Mouse (Mus musculus): ENCODE measurements around the gene Eps8. TPM values are rescaled to one million over a fixed set of nuclear protein-coding genes. Genes with fewer than 3 reads are reported as not detected.
"Not testable (repeated sequence)": the region's sequence is repeated elsewhere in the genome, so short reads cannot be mapped to it uniquely, and the experiment has no call there.

Eps8 gene
- total RNA-seq, 4 experiments from 2014 or later, result 39.1 to 47.8 (median 45.7) TPM

DNA sequence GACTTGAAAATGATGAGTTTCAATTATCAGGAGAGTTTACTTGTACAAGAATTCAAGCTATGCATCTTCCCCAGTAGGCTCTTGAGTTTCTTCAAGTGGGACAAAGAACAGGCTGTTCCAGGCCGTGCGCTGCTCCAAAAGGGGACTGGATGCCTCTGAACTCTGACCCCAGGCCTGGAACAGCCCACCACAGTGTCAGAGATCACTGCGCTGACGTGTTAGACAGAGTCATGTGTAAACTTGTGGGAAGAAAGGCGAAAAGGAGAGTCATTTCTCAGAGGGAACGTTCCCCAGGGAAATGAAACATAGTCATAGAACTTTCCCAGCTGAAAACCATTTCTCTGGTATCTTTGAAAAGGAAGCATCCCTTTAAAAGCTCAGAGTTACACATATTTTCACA lies 167.2 kb downstream of the Eps8 start:
- no peak for DNase-seq (ENCODE audit: low spot score in 2 of 2)

GRCm38 (mm10) chr6:137482891-137483290 lies 171.8 kb downstream of the Eps8 start:
- DNase-seq (ENCODE audit: low spot score in 2 of 2), result no peak

GRCm38 (mm10) chr6:137475695-137476094 lies 179.0 kb downstream of the Eps8 start:
- not testable (repeated sequence) for DNase-seq (ENCODE audit: low spot score in 2 of 2)

- no peak for DNase-seq (ENCODE audit: low spot score in 2 of 2)
Measured at GRCm38 (mm10) chr6:137473433-137473832, 181.2 kb downstream of the Eps8 start.

GRCm38 (mm10) chr6:137472129-137472528 lies 182.5 kb downstream of the Eps8 start:
- DNase-seq (ENCODE audit: low spot score in 2 of 2), result no peak

- DNase-seq (ENCODE audit: low spot score in 2 of 2), result peak; percentile 74 to 84
Measured at GRCm38 (mm10) chr6:137470901-137471598, 183.6 kb downstream of the Eps8 start.

GRCm38 (mm10) chr6:137469541-137469940 lies 185.1 kb downstream of the Eps8 start:
- DNase-seq (ENCODE audit: low spot score in 2 of 2), result no peak

DNA sequence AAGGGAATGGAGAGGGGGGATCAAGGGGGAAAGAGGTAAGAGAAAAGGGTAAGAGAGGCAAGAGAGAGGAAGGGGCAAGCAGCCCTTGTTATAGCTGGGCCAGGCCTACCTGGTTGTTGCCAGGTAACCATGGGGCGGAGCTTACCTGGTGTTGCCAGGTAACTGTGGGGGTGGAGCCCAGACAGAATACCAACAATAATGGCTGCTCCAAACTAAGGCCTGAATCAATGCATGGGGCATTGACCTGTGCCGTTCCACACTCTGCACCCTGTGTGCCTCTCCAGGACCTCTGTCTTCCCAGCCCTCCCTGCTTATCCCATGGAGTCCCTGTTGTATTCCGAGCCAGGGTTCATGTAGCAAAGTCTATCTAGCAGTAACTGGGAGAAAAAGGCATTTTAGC lies 187.0 kb downstream of the Eps8 start:
- no peak for DNase-seq (ENCODE audit: low spot score in 2 of 2)

DNA sequence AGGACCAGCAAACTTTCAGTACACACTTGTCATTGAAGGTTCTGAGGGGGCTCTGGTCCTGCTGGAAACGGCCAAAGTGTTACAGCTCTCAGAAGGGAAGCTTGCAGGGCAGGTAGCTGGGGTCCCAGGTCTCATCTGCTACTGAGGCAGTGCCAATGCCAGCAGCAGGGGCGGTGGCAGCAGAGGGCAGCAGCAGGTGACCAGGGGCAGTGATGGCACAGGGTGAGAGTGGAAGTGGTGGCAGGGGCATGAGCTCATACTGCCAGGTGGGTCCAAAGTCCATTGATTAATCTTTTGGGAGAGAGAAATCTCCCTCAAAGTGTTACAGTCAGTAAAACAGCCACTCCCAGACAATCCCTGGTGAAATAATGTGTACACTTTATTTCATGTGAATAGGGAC lies 188.4 kb downstream of the Eps8 start:
- DNase-seq (ENCODE audit: low spot score in 2 of 2), result no peak

- DNase-seq (ENCODE audit: low spot score in 2 of 2), result peak in 1 of 2 experiments; percentile 12
Measured at GRCm38 (mm10) chr6:137465253-137465652, 189.4 kb downstream of the Eps8 start.

DNA sequence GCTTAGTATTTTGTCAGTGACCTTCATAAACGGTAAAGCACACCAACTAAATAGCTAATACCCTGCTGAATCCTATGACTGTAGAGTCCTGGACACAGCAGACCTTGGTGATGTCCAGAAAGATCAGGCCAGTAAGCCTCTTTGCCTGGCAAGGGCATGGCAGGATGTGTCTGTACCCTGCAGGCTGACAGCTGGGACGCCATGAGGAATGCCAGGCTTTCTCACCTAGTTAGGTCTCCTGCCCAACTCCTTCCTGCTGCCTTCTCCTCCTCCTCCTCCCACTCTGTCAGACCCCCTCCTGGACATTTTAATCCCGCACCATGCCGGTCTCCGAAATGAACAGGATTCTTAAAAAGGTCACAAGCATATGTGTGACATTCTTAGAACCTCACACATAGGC lies 190.9 kb downstream of the Eps8 start:
- no peak for DNase-seq (ENCODE audit: low spot score in 2 of 2)

- no peak for DNase-seq (ENCODE audit: low spot score in 2 of 2)
Measured at GRCm38 (mm10) chr6:137458136-137458535, 196.5 kb downstream of the Eps8 start.

GRCm38 (mm10) chr6:137457210-137457609 lies 197.5 kb downstream of the Eps8 start:
- no peak for DNase-seq (ENCODE audit: low spot score in 2 of 2)

DNA sequence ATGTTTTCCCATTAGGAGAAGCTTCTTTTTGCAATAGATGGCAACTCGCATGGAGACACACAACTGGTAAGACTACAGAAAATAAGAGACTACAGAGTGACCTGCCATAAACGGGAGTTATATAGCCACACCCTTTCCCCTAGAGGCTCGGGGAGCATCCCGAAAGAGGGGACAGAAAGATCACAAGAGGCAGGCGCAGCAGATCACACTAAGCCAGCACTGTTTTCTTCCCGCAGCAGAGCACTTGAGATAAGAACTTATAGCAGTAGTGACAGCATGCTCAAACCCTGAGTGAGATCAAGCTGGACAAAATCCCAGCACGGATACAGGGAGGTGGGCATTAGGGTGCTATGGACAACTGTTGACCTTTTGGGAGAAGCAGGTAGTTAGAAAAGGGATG lies 198.6 kb downstream of the Eps8 start:
- no peak for DNase-seq (ENCODE audit: low spot score in 2 of 2)

DNA sequence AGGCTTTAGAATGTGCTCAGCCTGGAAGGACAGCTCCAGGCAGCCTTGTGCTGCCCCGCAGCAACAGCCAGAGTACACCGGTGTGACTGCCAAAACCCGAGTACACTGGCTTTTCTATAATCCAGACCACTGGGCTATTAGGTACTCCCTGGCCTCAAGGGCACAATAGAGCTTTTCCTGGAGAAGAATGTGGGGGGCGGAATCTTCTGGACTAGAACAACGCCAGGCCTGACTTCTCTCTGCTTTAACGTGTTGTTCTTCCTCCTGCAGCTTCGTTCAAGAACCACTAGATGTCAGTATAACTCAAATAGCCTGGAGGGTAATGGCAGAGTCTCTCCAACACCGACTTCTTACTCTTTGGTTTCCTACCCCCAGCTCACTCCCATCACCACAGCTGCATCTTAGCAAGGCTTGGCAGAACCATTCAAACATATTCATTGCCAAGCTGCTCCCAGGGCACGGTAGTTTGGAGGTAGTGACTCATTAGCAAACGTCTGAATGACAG lies 199.1 kb downstream of the Eps8 start:
- peak; percentile 13 to 38 for DNase-seq (ENCODE audit: low spot score in 2 of 2)

DNA sequence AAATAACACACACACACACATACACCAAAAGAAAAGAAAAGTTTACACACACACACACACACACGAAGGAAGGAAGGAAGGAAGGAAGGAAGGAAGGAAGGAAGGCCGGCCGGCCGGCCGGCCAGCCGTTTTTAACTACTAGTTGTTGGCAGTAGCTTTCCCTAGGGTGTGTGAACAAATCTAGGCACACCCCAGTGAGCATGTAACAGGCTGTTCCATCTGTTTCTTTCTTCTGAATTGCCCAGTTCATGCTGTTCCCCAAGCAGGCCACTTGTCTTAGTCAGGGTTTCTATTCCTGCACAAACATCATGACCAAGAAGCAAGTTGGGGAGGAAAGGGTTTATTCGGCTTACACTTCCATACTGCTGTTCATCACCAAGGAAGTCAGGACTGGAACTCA lies 208.6 kb downstream of the Eps8 start:
- not testable (repeated sequence) for DNase-seq (ENCODE audit: low spot score in 2 of 2)

GRCm38 (mm10) chr6:137443089-137443488 lies 211.6 kb downstream of the Eps8 start:
- no peak for DNase-seq (ENCODE audit: low spot score in 2 of 2)

- peak in 1 of 2 experiments; percentile 11 for DNase-seq (ENCODE audit: low spot score in 2 of 2)
Measured at GRCm38 (mm10) chr6:137440559-137441486, 213.9 kb downstream of the Eps8 start.

DNA sequence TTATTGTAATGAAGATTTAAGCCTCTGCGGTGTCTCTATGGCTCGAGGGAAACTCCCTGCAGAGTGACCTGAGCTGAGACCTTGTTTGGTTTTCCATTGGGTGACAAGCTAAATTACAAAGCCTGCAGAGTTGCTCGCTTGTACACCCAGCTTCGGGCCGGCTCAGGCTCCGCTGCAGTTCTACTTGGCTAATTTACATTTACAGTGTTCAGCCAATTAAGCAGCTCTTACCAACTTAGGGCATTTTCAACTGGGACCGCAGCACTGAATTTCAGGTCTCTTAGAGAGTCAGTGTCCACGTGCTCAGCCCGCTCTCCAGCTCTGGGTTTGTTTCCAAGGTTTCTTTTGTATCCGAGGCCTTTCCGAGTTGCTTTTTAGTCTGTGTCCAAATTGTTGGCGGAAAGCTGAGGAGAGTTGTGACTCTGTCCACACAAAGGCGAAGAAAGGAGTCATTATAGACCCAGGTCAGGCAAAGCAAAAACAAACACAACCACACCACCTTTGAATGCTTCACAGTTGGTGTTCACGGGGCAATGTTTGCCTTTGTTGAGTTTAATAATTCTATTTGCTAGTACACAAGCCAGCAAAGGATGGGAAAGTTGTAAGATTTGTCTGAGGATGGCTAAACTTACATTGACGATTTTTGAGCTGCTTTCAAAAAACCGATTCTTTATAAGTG lies 216.6 kb downstream of the Eps8 start:
- DNase-seq (ENCODE audit: low spot score in 2 of 2), result peak; percentile 19 to 23

- no peak for DNase-seq (ENCODE audit: low spot score in 2 of 2)
Measured at GRCm38 (mm10) chr6:137437486-137437885, 217.2 kb downstream of the Eps8 start.

- no peak for DNase-seq (ENCODE audit: low spot score in 2 of 2)
Measured at GRCm38 (mm10) chr6:137433521-137434137, 221.0 kb downstream of the Eps8 start.
